Mouse (Mus musculus) cerebellum, adult 2 months (tissue): ENCODE data around the gene 9130019O22Rik. TPM values are rescaled to one million over a fixed set of nuclear protein-coding genes. Genes with fewer than 3 reads are reported as not detected.
"Not testable (repeated sequence)": the region's sequence is repeated elsewhere in the genome, so short reads cannot be mapped to it uniquely, and the experiment has no call there.

Experiments
- DNase-seq, 2 experiments: peaks; one replicate each; pipeline ENCODE4 v3.0.0; 2021
- H3K27ac ChIP-seq: fragments of 200-500 bp; 2 replicates; pipeline ENCODE4 v1.5.1; 2012; ENCODE audit warnings: low read length, control low read depth, inconsistent platforms; ENCODE audit not compliant: insufficient read depth
- H3K27me3 ChIP-seq: fragments of 200-500 bp; 2 replicates; pipeline ENCODE4 v1.6.1; 2012; ENCODE audit warnings: inconsistent platforms, mild to moderate bottlenecking, low read length, moderate library complexity; ENCODE audit not compliant: control insufficient read depth, insufficient read depth
- H3K4me1 ChIP-seq: fragments of 200-500 bp; 2 replicates; pipeline ENCODE4 v1.6.1; 2011; ENCODE audit warnings: low read length; ENCODE audit not compliant: control insufficient read depth, insufficient read depth
- H3K4me3 ChIP-seq: fragments of 200-500 bp; replicated peaks from 2 replicates; pipeline ENCODE3; 2011; ENCODE audit warnings: mild to moderate bottlenecking, low read depth, low read length, control low read depth; ENCODE audit not compliant: insufficient read depth
- CTCF ChIP-seq: fragments of 200-500 bp; IDR thresholded peaks from 2 replicates; pipeline ENCODE4 v1.5.1; 2011; ENCODE audit warnings: low read depth, mild to moderate bottlenecking, control low read depth, low read length, moderate library complexity, borderline replicate concordance; ENCODE audit not compliant: insufficient read depth
- POLR2A ChIP-seq: fragments of 200-500 bp; IDR thresholded peaks from 2 replicates; pipeline ENCODE4 v1.6.1; 2011; ENCODE audit warnings: low read length, control low read depth, borderline replicate concordance; ENCODE audit not compliant: insufficient read depth
- WGBS: fragments of 180-500 bp; shearing (Covaris S2); methylation state at CpG from one replicate; pipeline ENCODE4 v1.1.7; 2018; 5-methylcytosine and 5-hydroxymethylcytosine counted together
- polyA plus RNA-seq: library from polyadenylated mRNA; depleted of rRNA; stranded (reverse); fragments of >200 nt; gene quantifications from 2 replicates; pipeline ENCODE4 v1.2.3, GENCODE M21; 2012; rRNA removed

Gene 9130019O22Rik
- polyA plus RNA-seq, 1 experiment, result 3.9 TPM

GRCm38 (mm10) chr7:127342888-127343287, 44.1 kb downstream of the 9130019O22Rik start:
- no peaks in the 10 kb centered on the region for H3K27me3 ChIP-seq
- H3K4me3 ChIP-seq, result no peak overlapping the region
- WGBS, result 92% methylated on average over 7 of the region's 7 CpGs
- H3K4me1 ChIP-seq, result peaks cover 3% of the 10 kb centered on the region
- DNase-seq, result no peak
- no peak overlapping the region for H3K27ac ChIP-seq
- TF ChIP-seq POLR2A (no peak), CTCF (no peak)

DNA sequence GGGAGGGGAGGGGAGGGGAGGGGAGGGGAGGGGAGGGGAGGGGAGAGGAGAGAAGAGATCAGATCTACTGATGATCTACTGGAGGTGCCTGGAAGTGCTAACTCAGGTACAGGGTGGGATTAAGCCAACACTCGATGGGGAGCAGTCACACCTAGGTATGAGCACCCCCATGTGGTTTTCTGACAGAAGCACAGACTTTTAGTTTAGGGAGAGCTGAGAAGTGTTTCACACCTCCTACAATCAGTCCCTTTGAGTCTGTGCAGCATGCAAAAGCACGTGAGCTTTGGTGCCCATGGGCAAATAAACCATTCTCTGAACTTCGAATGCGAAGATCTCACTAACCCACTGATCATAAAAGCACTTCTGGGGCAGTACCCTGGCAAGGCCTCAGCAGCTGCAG, 44.6 kb downstream of the 9130019O22Rik start:
- peak; percentile 39; the same call in 1 of the 2 replicates for TF ChIP-seq CTCF
- TF ChIP-seq POLR2A, result no peak
- no peak overlapping the region for H3K27ac ChIP-seq
- WGBS, result 59% methylated on average over 4 of the region's 4 CpGs
- no peaks in the 10 kb centered on the region for H3K27me3 ChIP-seq
- no peak for DNase-seq
- no peak overlapping the region for H3K4me3 ChIP-seq
- peaks cover 3% of the 10 kb centered on the region for H3K4me1 ChIP-seq

GRCm38 (mm10) chr7:127341861-127342260, 45.1 kb downstream of the 9130019O22Rik start:
- not testable (repeated sequence) for H3K4me3 ChIP-seq, DNase-seq, H3K27me3 ChIP-seq, H3K27ac ChIP-seq, H3K4me1 ChIP-seq
- 92% methylated on average over 6 of the region's 6 CpGs for WGBS

GRCm38 (mm10) chr7:127341356-127341755, 45.6 kb downstream of the 9130019O22Rik start:
- no peak for DNase-seq
- WGBS, result 94% methylated on average over 8 of the region's 8 CpGs
- TF ChIP-seq CTCF (no peak), POLR2A (no peak)

GRCm38 (mm10) chr7:127337636-127338035, 49.3 kb downstream of the 9130019O22Rik start:
- TF ChIP-seq CTCF, result no peak
- no peak for TF ChIP-seq POLR2A
- Histone ChIP-seq H3K27me3 (no peaks in the 10 kb centered on the region), H3K4me3 (no peak overlapping the region), H3K4me1 (no peaks in the 10 kb centered on the region; the same call in 1 of the 2 replicates), H3K27ac (no peak overlapping the region)
- WGBS, result 48% methylated on average over 4 of the region's 4 CpGs
- no peak for DNase-seq

More at GRCm38 (mm10) chr7:127341356-127341755, 45.6 kb downstream of the 9130019O22Rik start:
- peaks cover 3% of the 10 kb centered on the region for H3K4me1 ChIP-seq
- H3K27me3 ChIP-seq, result no peaks in the 10 kb centered on the region
- no peak overlapping the region for H3K27ac ChIP-seq
- H3K4me3 ChIP-seq, result no peak overlapping the region

GRCm38 (mm10) chr7:127335604-127336003, 51.4 kb downstream of the 9130019O22Rik start:
- no peaks in the 10 kb centered on the region for H3K4me1 ChIP-seq
- H3K27me3 ChIP-seq, result no peaks in the 10 kb centered on the region
- H3K27ac ChIP-seq, result no peak overlapping the region
- H3K4me3 ChIP-seq, result no peak overlapping the region
- no peak for TF ChIP-seq POLR2A
- no peak for TF ChIP-seq CTCF
- DNase-seq, result no peak
- 91% methylated on average over 4 of the region's 4 CpGs for WGBS

- TF ChIP-seq CTCF (no peak), POLR2A (no peak)
- no peak for DNase-seq
- no peaks in the 10 kb centered on the region for H3K4me1 ChIP-seq
- no peak overlapping the region for H3K4me3 ChIP-seq
- 36% methylated on average over 6 of the region's 6 CpGs for WGBS
- no peaks in the 10 kb centered on the region for H3K27me3 ChIP-seq
- no peak overlapping the region for H3K27ac ChIP-seq
These were observed 53.7 kb downstream of the 9130019O22Rik start for GRCm38 (mm10) chr7:127333240-127333639.

Other genes with a start within 250 kb of the 9130019O22Rik start
- gene Spn, start 249.3 kb downstream of the 9130019O22Rik start, polyA plus RNA-seq, result 0.16 and 0.18 TPM in 2 replicates
- gene Cd2bp2, start 191.1 kb downstream of the 9130019O22Rik start, polyA plus RNA-seq, result 101 and 103 TPM in 2 replicates
- 72.4 and 83.9 TPM in 2 replicates for gene Tbc1d10b, start 178.7 kb downstream of the 9130019O22Rik start, polyA plus RNA-seq
- 1.6 and 3.0 TPM in 2 replicates for gene Mylpf, start 178.3 kb downstream of the 9130019O22Rik start, polyA plus RNA-seq
- 16.6 and 17.6 TPM in 2 replicates for gene Zfp553, start 154.1 kb downstream of the 9130019O22Rik start, polyA plus RNA-seq
- gene Sept1, start 154.0 kb downstream of the 9130019O22Rik start, polyA plus RNA-seq, result 11.3 and 12.5 TPM in 2 replicates
- 88.7 and 95.4 TPM in 2 replicates for gene Zfp771, start 142.9 kb downstream of the 9130019O22Rik start, polyA plus RNA-seq
- 23.8 and 25.6 TPM in 2 replicates for gene Dctpp1, start 126.5 kb downstream of the 9130019O22Rik start, polyA plus RNA-seq
- gene Sephs2, start 113.1 kb downstream of the 9130019O22Rik start, polyA plus RNA-seq, result 31.1 and 31.7 TPM in 2 replicates
- 0.87 and 1.4 TPM in 2 replicates for gene Itgal, start 90.9 kb downstream of the 9130019O22Rik start, polyA plus RNA-seq
- 21.2 TPM in 2 replicates for gene Zfp768, start 41.6 kb downstream of the 9130019O22Rik start, polyA plus RNA-seq
- gene Zfp747, start 11.1 kb downstream of the 9130019O22Rik start, polyA plus RNA-seq, result 8.2 and 8.6 TPM in 2 replicates
- 4.8 and 5.9 TPM in 2 replicates for gene E430018J23Rik, start 6.5 kb upstream of the 9130019O22Rik start, polyA plus RNA-seq
- gene Zfp764, start 19.7 kb upstream of the 9130019O22Rik start, polyA plus RNA-seq, result 4.0 and 4.3 TPM in 2 replicates
- 19.3 and 20.6 TPM in 2 replicates for gene Zfp688, start 34.9 kb upstream of the 9130019O22Rik start, polyA plus RNA-seq
- gene Zfp689, start 62.0 kb upstream of the 9130019O22Rik start, polyA plus RNA-seq, result 6.8 and 6.9 TPM in 2 replicates
- gene Prr14, start 72.4 kb upstream of the 9130019O22Rik start, polyA plus RNA-seq, result 57.9 and 66.1 TPM in 2 replicates
- gene Fbrs, start 92.0 kb upstream of the 9130019O22Rik start, polyA plus RNA-seq, result 35.5 and 37.2 TPM in 2 replicates
- gene Srcap, start 124.8 kb upstream of the 9130019O22Rik start, polyA plus RNA-seq, result 32.2 and 36.2 TPM in 2 replicates
- gene Gm42715, start 132.4 kb upstream of the 9130019O22Rik start, polyA plus RNA-seq, result 18.6 and 19.5 TPM in 2 replicates
- gene Tmem265, start 174.2 kb upstream of the 9130019O22Rik start, polyA plus RNA-seq, result not detected in 2 replicates
- gene Phkg2, start 186.2 kb upstream of the 9130019O22Rik start, polyA plus RNA-seq, result 159 and 161 TPM in 2 replicates
- 10.1 and 12.2 TPM in 2 replicates for gene Ccdc189, start 201.4 kb upstream of the 9130019O22Rik start, polyA plus RNA-seq
- gene Rnf40, start 201.6 kb upstream of the 9130019O22Rik start, polyA plus RNA-seq, result 53.7 and 56.2 TPM in 2 replicates
- 22.4 and 22.7 TPM in 2 replicates for gene Zfp629, start 228.6 kb upstream of the 9130019O22Rik start, polyA plus RNA-seq